Mouse (Mus musculus) stomach, embryonic 16.5 days (tissue): Measurements from ENCODE around the gene Myo18b. TPM values are rescaled to one million over a fixed set of nuclear protein-coding genes. Genes with fewer than 3 reads are reported as not detected.

Experiments used
- ATAC-seq: fragments of 200-750 bp; cut with Nextera tagmentation; 2 replicates; pipeline ENCODE4 v1.8.0; 2017; ENCODE audit warnings: moderate number of reproducible peaks, moderate TSS enrichment; ENCODE audit not compliant: insufficient read depth, low FRiP score
- H3K27ac ChIP-seq: fragments of 300-500 bp; sonication (generic); 2 replicates; pipeline ENCODE4 v1.5.1; 2014; ENCODE audit warnings: low read length
- H3K27me3 ChIP-seq: fragments of 300-500 bp; sonication (generic); 2 replicates; pipeline ENCODE4 v1.6.1; 2014; ENCODE audit warnings: low read length, control low read depth, mixed read lengths; ENCODE audit not compliant: control insufficient read depth, insufficient read depth
- H3K36me3 ChIP-seq: fragments of 300-500 bp; sonication (generic); 2 replicates; pipeline ENCODE4 v1.6.1; 2014; ENCODE audit warnings: low read length; ENCODE audit not compliant: control insufficient read depth, insufficient read depth
- H3K4me1 ChIP-seq: fragments of 300-500 bp; sonication (generic); 2 replicates; pipeline ENCODE4 v1.6.1; 2014; ENCODE audit warnings: low read length, control low read depth, mixed read lengths; ENCODE audit not compliant: control insufficient read depth, insufficient read depth
- H3K4me2 ChIP-seq: fragments of 300-500 bp; sonication (generic); 2 replicates; pipeline ENCODE4 v1.6.1; 2014; ENCODE audit warnings: low read depth, low read length, mixed read lengths
- H3K4me3 ChIP-seq: fragments of 300-500 bp; sonication (generic); replicated peaks from 2 replicates; pipeline ENCODE4 v1.5.1; 2014; ENCODE audit warnings: mild to moderate bottlenecking, low read length
- H3K9ac ChIP-seq: fragments of 300-500 bp; sonication (generic); 2 replicates; pipeline ENCODE4 v1.6.1; 2014; ENCODE audit warnings: low read length
- H3K9me3 ChIP-seq: fragments of 300-500 bp; sonication (generic); replicated peaks from 2 replicates; pipeline ENCODE4 v1.6.1; 2016; ENCODE audit warnings: low read length, control low read depth; ENCODE audit not compliant: control insufficient read depth
- WGBS: fragments of 180-500 bp; shearing (Covaris S2); extraction: QIAGEN DNeasy Blood & Tissue Kit; methylation state at CpG from one replicate; pipeline ENCODE4 v1.1.7; 2014; 5-methylcytosine and 5-hydroxymethylcytosine counted together
- polyA plus RNA-seq: library from polyadenylated mRNA; unstranded; fragments of >200 nt; fragmentation: Nextera tagmentation; extraction: Ambion mirVana; gene quantifications from 2 replicates; pipeline ENCODE4 v1.2.1, GENCODE M21; 2015

Gene Myo18b
- polyA plus RNA-seq, 1 experiment from 2014 or later, result 2.1 TPM

- H3K9ac ChIP-seq, result no peak overlapping the region
- ATAC-seq, result no peak
Observed at GRCm38 (mm10) chr5:112728432-112728831, 167.7 kb downstream of the Myo18b start.

GRCm38 (mm10) chr5:112718655-112719306, 177.4 kb downstream of the Myo18b start:
- H3K27ac ChIP-seq, result no peak overlapping the region
- no peak overlapping the region for H3K4me2 ChIP-seq
- no peak overlapping the region for H3K9ac ChIP-seq
- no peaks in the 10 kb centered on the region for H3K27me3 ChIP-seq
- WGBS, result 40% methylated on average over 12 of the region's 12 CpGs
- H3K36me3 ChIP-seq, result no peaks in the 10 kb centered on the region
- no peaks in the 10 kb centered on the region for H3K9me3 ChIP-seq
- H3K4me1 ChIP-seq, result no peaks in the 10 kb centered on the region
- no peak for ATAC-seq
- H3K4me3 ChIP-seq, result no peak overlapping the region

More at GRCm38 (mm10) chr5:112728432-112728831, 167.7 kb downstream of the Myo18b start:
- Histone ChIP-seq H3K4me1 (no peaks in the 10 kb centered on the region), H3K4me2 (no peak overlapping the region), H3K27ac (no peak overlapping the region), H3K27me3 (no peaks in the 10 kb centered on the region), H3K4me3 (no peak overlapping the region), H3K9me3 (no peaks in the 10 kb centered on the region), H3K36me3 (no peaks in the 10 kb centered on the region)
- WGBS, result 77% methylated on average over 6 of the region's 6 CpGs

GRCm38 (mm10) chr5:112714679-112715446, 181.3 kb downstream of the Myo18b start:
- H3K9me3 ChIP-seq, result no peaks in the 10 kb centered on the region
- WGBS, result 46% methylated on average over 8 of the region's 8 CpGs
- no peaks in the 10 kb centered on the region for H3K4me1 ChIP-seq
- H3K9ac ChIP-seq, result no peak overlapping the region
- ATAC-seq, result no peak
- H3K4me2 ChIP-seq, result no peak overlapping the region
- H3K4me3 ChIP-seq, result no peak overlapping the region
- no peaks in the 10 kb centered on the region for H3K27me3 ChIP-seq
- H3K27ac ChIP-seq, result no peak overlapping the region
- no peaks in the 10 kb centered on the region for H3K36me3 ChIP-seq

GRCm38 (mm10) chr5:112709831-112710230, 186.3 kb downstream of the Myo18b start:
- Histone ChIP-seq H3K4me2 (no peak overlapping the region), H3K27me3 (no peaks in the 10 kb centered on the region), H3K4me3 (no peak overlapping the region), H3K4me1 (no peaks in the 10 kb centered on the region), H3K27ac (no peak overlapping the region), H3K9me3 (no peaks in the 10 kb centered on the region), H3K9ac (no peak overlapping the region), H3K36me3 (no peaks in the 10 kb centered on the region)
- ATAC-seq, result no peak

- H3K27me3 ChIP-seq, result no peaks in the 10 kb centered on the region
- H3K9ac ChIP-seq, result no peak overlapping the region
- no peaks in the 10 kb centered on the region for H3K4me1 ChIP-seq
- no peak for ATAC-seq
- no peak overlapping the region for H3K27ac ChIP-seq
- H3K36me3 ChIP-seq, result no peaks in the 10 kb centered on the region
- no peaks in the 10 kb centered on the region for H3K9me3 ChIP-seq
- H3K4me3 ChIP-seq, result no peak overlapping the region
- H3K4me2 ChIP-seq, result no peak overlapping the region
Observed at GRCm38 (mm10) chr5:112708441-112708840, 187.7 kb downstream of the Myo18b start.

- H3K27ac ChIP-seq, result no peak overlapping the region
- H3K36me3 ChIP-seq, result no peaks in the 10 kb centered on the region
- 96% methylated on average over 2 of the region's 2 CpGs for WGBS
- H3K4me3 ChIP-seq, result no peak overlapping the region
- no peaks in the 10 kb centered on the region for H3K27me3 ChIP-seq
- H3K9ac ChIP-seq, result no peak overlapping the region
- H3K4me2 ChIP-seq, result no peak overlapping the region
- H3K4me1 ChIP-seq, result no peaks in the 10 kb centered on the region
- ATAC-seq, result no peak
- H3K9me3 ChIP-seq, result no peaks in the 10 kb centered on the region
Observed at GRCm38 (mm10) chr5:112707478-112707877, 188.7 kb downstream of the Myo18b start.

GRCm38 (mm10) chr5:112700794-112701193, 195.4 kb downstream of the Myo18b start:
- no peaks in the 10 kb centered on the region for H3K36me3 ChIP-seq
- no peak overlapping the region for H3K27ac ChIP-seq
- WGBS, result 54% methylated on average over 3 of the region's 3 CpGs
- H3K9me3 ChIP-seq, result no peaks in the 10 kb centered on the region
- no peak overlapping the region for H3K9ac ChIP-seq
- no peaks in the 10 kb centered on the region for H3K4me1 ChIP-seq
- no peaks in the 10 kb centered on the region for H3K27me3 ChIP-seq
- no peak overlapping the region for H3K4me3 ChIP-seq
- no peak for ATAC-seq
- no peak overlapping the region for H3K4me2 ChIP-seq

GRCm38 (mm10) chr5:112696683-112697082, 199.5 kb downstream of the Myo18b start:
- H3K4me2 ChIP-seq, result no peak overlapping the region
- no peaks in the 10 kb centered on the region for H3K36me3 ChIP-seq
- H3K4me1 ChIP-seq, result no peaks in the 10 kb centered on the region
- 81% methylated on average over 4 of the region's 4 CpGs for WGBS
- ATAC-seq, result no peak
- no peak overlapping the region for H3K4me3 ChIP-seq
- no peaks in the 10 kb centered on the region for H3K27me3 ChIP-seq
- no peaks in the 10 kb centered on the region for H3K9me3 ChIP-seq
- H3K27ac ChIP-seq, result no peak overlapping the region
- H3K9ac ChIP-seq, result no peak overlapping the region

GRCm38 (mm10) chr5:112695254-112695711, 200.9 kb downstream of the Myo18b start:
- Histone ChIP-seq H3K9ac (no peak overlapping the region), H3K4me1 (no peaks in the 10 kb centered on the region), H3K9me3 (no peaks in the 10 kb centered on the region), H3K36me3 (no peaks in the 10 kb centered on the region), H3K27me3 (no peaks in the 10 kb centered on the region), H3K4me2 (no peak overlapping the region), H3K27ac (no peak overlapping the region), H3K4me3 (no peak overlapping the region)
- 45% methylated on average over 7 of the region's 7 CpGs for WGBS
- ATAC-seq, result no peak
